Mouse (Mus musculus): Measurements from ENCODE around the gene Calm1. TPM values are rescaled to one million over a fixed set of nuclear protein-coding genes. Genes with fewer than 3 reads are reported as not detected.

Gene Calm1
- polyA plus RNA-seq, 1 experiment from 2014 or later = 849 TPM

DNA sequence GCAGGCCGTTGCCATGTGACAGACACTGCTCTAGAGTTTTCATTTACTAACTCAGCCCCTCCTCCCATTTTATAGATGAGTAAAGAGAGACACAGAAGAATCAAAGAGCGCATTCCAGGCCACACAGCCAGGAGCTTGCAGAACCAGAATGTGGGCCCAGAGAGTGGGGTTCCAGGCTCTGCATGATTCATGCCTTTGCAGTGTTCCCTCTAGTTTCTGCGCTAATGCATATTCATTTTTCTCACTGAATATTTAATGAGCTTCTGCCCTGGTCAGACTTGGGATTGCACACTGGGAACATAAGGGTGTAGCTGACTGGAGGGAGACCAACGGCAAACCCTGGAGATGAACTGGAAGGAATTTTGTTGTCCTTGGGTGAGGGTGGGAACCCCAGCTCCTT, 55.2 kb downstream of the Calm1 start:
- H3K36me3 ChIP-seq = no peaks in the 10 kb centered on the region
- no peak overlapping the region for H3K27ac ChIP-seq (ENCODE audit: poor library complexity, severe bottlenecking)
- no peaks in the 10 kb centered on the region for H3K27me3 ChIP-seq (replicated peaks)
- ATAC-seq (ENCODE audit: insufficient number of reproducible peaks, low FRiP score) = no peak
- no peak overlapping the region for H3K4me2 ChIP-seq
- H3K9ac ChIP-seq = no peak overlapping the region
- H3K4me1 ChIP-seq (replicated peaks) = no peaks in the 10 kb centered on the region
- H3K9me3 ChIP-seq (replicated peaks) = no peaks in the 10 kb centered on the region
- H3K4me3 ChIP-seq = no peak overlapping the region
- WGBS = 79% methylated on average over 4 of the region's 4 CpGs

DNA sequence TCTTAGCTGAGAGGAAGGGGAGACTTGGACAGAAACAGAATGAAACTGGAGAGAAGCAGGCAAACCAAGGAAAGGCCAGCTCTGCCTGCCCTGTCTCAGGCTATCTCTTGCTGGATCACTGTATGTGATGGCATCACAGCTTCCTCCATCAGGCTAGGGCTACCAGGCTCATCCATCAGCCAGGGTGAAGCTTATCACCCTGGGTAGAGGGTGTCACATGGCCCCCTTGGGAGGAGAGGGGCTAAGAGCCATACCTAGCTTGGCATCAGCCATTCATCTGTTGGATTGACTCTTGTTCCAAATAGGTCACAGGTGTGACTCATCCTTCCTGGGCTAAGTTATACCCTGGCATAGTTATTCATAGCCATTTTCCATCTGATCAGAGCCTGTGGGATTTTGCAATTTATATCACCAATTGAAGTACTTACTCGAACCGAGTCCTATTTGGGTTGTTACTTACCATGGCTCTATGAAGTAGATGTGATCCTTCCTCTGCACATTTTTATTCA, 56.3 kb downstream of the Calm1 start:
- Histone ChIP-seq H3K27ac (ENCODE audit: poor library complexity, severe bottlenecking) (no peak overlapping the region), H3K4me3 (no peak overlapping the region), H3K27me3 (replicated peaks) (no peaks in the 10 kb centered on the region), H3K9me3 (replicated peaks) (no peaks in the 10 kb centered on the region), H3K9ac (no peak overlapping the region), H3K36me3 (no peaks in the 10 kb centered on the region), H3K4me1 (replicated peaks) (no peaks in the 10 kb centered on the region), H3K4me2 (no peak overlapping the region)
- WGBS = 75% methylated on average over 2 of the region's 2 CpGs
- no peak for ATAC-seq (ENCODE audit: insufficient number of reproducible peaks, low FRiP score)

DNA sequence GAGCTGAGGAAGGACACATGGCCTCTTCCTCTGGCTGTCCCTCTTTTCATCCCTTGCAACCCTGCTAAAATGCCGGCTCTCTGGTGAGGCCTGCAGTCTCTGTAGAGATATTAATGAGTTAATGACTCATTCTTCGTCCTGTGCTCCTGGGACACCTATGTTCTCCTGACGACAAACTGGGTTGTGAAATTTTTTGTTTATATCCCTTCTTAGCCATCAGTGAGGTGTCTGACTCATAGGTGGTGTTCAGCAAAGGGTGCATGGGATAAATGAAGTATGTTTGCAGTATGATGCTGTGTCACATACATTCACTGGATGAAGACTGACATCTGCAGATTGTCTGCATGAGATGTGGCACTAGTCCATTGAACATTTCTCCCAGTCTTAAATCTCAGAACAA, 58.5 kb downstream of the Calm1 start:
- 66% methylated on average over 3 of the region's 3 CpGs for WGBS
- H3K27ac ChIP-seq (ENCODE audit: poor library complexity, severe bottlenecking) = no peak overlapping the region
- H3K9ac ChIP-seq = no peak overlapping the region
- no peak overlapping the region for H3K4me2 ChIP-seq
- ATAC-seq (ENCODE audit: insufficient number of reproducible peaks, low FRiP score) = no peak
- no peaks in the 10 kb centered on the region for H3K36me3 ChIP-seq
- H3K4me1 ChIP-seq (replicated peaks) = no peaks in the 10 kb centered on the region
- H3K27me3 ChIP-seq (replicated peaks) = no peaks in the 10 kb centered on the region
- no peak overlapping the region for H3K4me3 ChIP-seq
- no peaks in the 10 kb centered on the region for H3K9me3 ChIP-seq (replicated peaks)

Other genes starting within 250 kb of the Calm1 start
- gene Kcnk13, start 234.9 kb upstream of the Calm1 start, polyA plus RNA-seq (2016; fragmentation: Nextera tagmentation; extraction: Ambion mirVana) = 0.12 and 0.27 TPM in 2 replicates
- gene Psmc1, start 89.3 kb upstream of the Calm1 start, polyA plus RNA-seq (2016; fragmentation: Nextera tagmentation; extraction: Ambion mirVana) = 210 and 221 TPM in 2 replicates
- 9.5 and 10.8 TPM in 2 replicates for gene Nrde2, start 39.8 kb upstream of the Calm1 start, polyA plus RNA-seq (2016; fragmentation: Nextera tagmentation; extraction: Ambion mirVana)

Data from heart, embryonic 12.5 days (tissue).